Mouse (Mus musculus) cerebellum, adult 2 months (tissue): ENCODE data around the gene Sez6l.

Experiments
- CTCF ChIP-seq: fragments of 200-500 bp; IDR thresholded peaks from 2 replicates; pipeline ENCODE4 v1.5.1; 2011; ENCODE audit warnings: low read depth, mild to moderate bottlenecking, control low read depth, low read length, moderate library complexity, borderline replicate concordance; ENCODE audit not compliant: insufficient read depth
- POLR2A ChIP-seq: fragments of 200-500 bp; IDR thresholded peaks from 2 replicates; pipeline ENCODE4 v1.6.1; 2011; ENCODE audit warnings: low read length, control low read depth, borderline replicate concordance; ENCODE audit not compliant: insufficient read depth

- no peak for TF ChIP-seq CTCF
- no peak for TF ChIP-seq POLR2A
Observed at GRCm38 (mm10) chr5:112488101-112488776, 88.7 kb downstream of the Sez6l start.
